Mouse (Mus musculus) CD4-positive, CD25-positive, alpha-beta regulatory T cell, adult 9 weeks (primary cell): Measurements from ENCODE around the gene Vmn1r15. TPM values are rescaled to one million over a fixed set of nuclear protein-coding genes. Genes with fewer than 3 reads are reported as not detected.

Source experiments
- polyA plus RNA-seq: library from polyadenylated mRNA; unstranded; fragments of 100-300 nt; shearing (Covaris generic); gene quantifications from one replicate; pipeline ENCODE4 v1.2.1, GENCODE M21; 2017

Gene Vmn1r15
- polyA plus RNA-seq = not detected

GRCm38 (mm10) chr6:57257652-57258051, at the start of gene Vmn1r15:
Vmn1r15 (plus strand) TSS chr6:57257952.

GRCm38 (mm10) chr6:57231386-57231785, 26.4 kb upstream of the Vmn1r15 start, which contains the start of gene Vmn1r14:
Vmn1r14 (plus strand) TSS chr6:57231686.

Other genes with a start within 250 kb of the Vmn1r15 start
- gene Vmn1r7, start 232.6 kb upstream of the Vmn1r15 start, polyA plus RNA-seq = not detected
- gene Vmn1r8, start 225.7 kb upstream of the Vmn1r15 start, polyA plus RNA-seq = not detected
- gene Vmn1r9, start 191.2 kb upstream of the Vmn1r15 start, polyA plus RNA-seq = not detected
- gene Vmn1r10, start 148.5 kb upstream of the Vmn1r15 start, polyA plus RNA-seq = not detected
- gene Vmn1r11, start 124.5 kb upstream of the Vmn1r15 start, polyA plus RNA-seq = not detected
- 0.04 TPM for gene Vmn1r12, start 101.0 kb upstream of the Vmn1r15 start, polyA plus RNA-seq
- 0.21 TPM for gene Vmn1r13, start 54.7 kb upstream of the Vmn1r15 start, polyA plus RNA-seq
- gene Vmn1r14, start 26.3 kb upstream of the Vmn1r15 start, polyA plus RNA-seq = not detected
- not detected for gene Vmn1r16, start 71.5 kb downstream of the Vmn1r15 start, polyA plus RNA-seq
- gene Vmn1r17, start 105.8 kb downstream of the Vmn1r15 start, polyA plus RNA-seq = not detected
- gene Vmn1r18, start 137.8 kb downstream of the Vmn1r15 start, polyA plus RNA-seq = not detected
- gene Vmn1r19, start 145.8 kb downstream of the Vmn1r15 start, polyA plus RNA-seq = not detected
- gene Vmn1r20, start 171.0 kb downstream of the Vmn1r15 start, polyA plus RNA-seq = not detected